Mouse (Mus musculus) forebrain, embryonic 14.5 days (tissue): ENCODE results near the gene Msi1. TPM values are rescaled to one million over a fixed set of nuclear protein-coding genes. Genes with fewer than 3 reads are reported as not detected.

Source experiments
- ATAC-seq: fragments of 200-750 bp; cut with Nextera tagmentation; 2 replicates; pipeline ENCODE4 v1.8.0; 2017; ENCODE audit warnings: mild to moderate bottlenecking, moderate library complexity
- DNase-seq: peaks from one replicate; pipeline ENCODE4 v3.0.0-alpha.2; 2015; ENCODE audit warnings: low spot score
- H3K27ac ChIP-seq: fragments of 300-500 bp; sonication (generic); 2 replicates; pipeline ENCODE4 v1.5.1; 2014; ENCODE audit warnings: low read depth, mild to moderate bottlenecking, control low read depth, low read length, moderate library complexity
- H3K27me3 ChIP-seq: fragments of 300-500 bp; sonication (generic); replicated peaks from 2 replicates; pipeline ENCODE4 v1.6.1; 2014; ENCODE audit warnings: low read length, control low read depth, mixed read lengths; ENCODE audit not compliant: control insufficient read depth, insufficient read depth
- H3K36me3 ChIP-seq: fragments of 300-500 bp; sonication (generic); 2 replicates; pipeline ENCODE4 v1.6.1; 2014; ENCODE audit warnings: low read length, control low read depth; ENCODE audit not compliant: control insufficient read depth, insufficient read depth
- H3K4me1 ChIP-seq: fragments of 300-500 bp; sonication (generic); 2 replicates; pipeline ENCODE4 v1.6.1; 2014; ENCODE audit warnings: antibody characterized with exemption, low read length, control low read depth; ENCODE audit not compliant: control insufficient read depth, insufficient read depth
- H3K4me2 ChIP-seq: fragments of 300-500 bp; sonication (generic); 2 replicates; pipeline ENCODE4 v1.6.1; 2014; ENCODE audit warnings: mild to moderate bottlenecking, control low read depth, low read length
- H3K4me3 ChIP-seq: fragments of 300-500 bp; sonication (generic); 2 replicates; pipeline ENCODE4 v1.5.1; 2014; ENCODE audit warnings: low read depth, low read length, control low read depth
- H3K9ac ChIP-seq: fragments of 300-500 bp; sonication (generic); 2 replicates; pipeline ENCODE4 v1.6.1; 2014; ENCODE audit warnings: mild to moderate bottlenecking, low read length, control low read depth, moderate library complexity
- H3K9me3 ChIP-seq: fragments of 300-500 bp; sonication (generic); replicated peaks from 2 replicates; pipeline ENCODE4 v1.6.1; 2016; ENCODE audit warnings: low read length, control low read depth, mixed read lengths; ENCODE audit not compliant: control insufficient read depth
- WGBS: fragments of 180-500 bp; shearing (Covaris S2); extraction: QIAGEN DNeasy Blood & Tissue Kit; methylation state at CpG from one replicate; pipeline ENCODE4 v1.1.7; 2014; 5-methylcytosine and 5-hydroxymethylcytosine counted together
- polyA plus RNA-seq: library from polyadenylated mRNA; unstranded; fragments of >200 nt; fragmentation: Nextera tagmentation; extraction: Ambion mirVana; gene quantifications from 2 replicates; pipeline ENCODE4 v1.2.1, GENCODE M21; 2014

Msi1 gene
- polyA plus RNA-seq, 1 experiment from 2014 or later = 63.3 TPM

DNA sequence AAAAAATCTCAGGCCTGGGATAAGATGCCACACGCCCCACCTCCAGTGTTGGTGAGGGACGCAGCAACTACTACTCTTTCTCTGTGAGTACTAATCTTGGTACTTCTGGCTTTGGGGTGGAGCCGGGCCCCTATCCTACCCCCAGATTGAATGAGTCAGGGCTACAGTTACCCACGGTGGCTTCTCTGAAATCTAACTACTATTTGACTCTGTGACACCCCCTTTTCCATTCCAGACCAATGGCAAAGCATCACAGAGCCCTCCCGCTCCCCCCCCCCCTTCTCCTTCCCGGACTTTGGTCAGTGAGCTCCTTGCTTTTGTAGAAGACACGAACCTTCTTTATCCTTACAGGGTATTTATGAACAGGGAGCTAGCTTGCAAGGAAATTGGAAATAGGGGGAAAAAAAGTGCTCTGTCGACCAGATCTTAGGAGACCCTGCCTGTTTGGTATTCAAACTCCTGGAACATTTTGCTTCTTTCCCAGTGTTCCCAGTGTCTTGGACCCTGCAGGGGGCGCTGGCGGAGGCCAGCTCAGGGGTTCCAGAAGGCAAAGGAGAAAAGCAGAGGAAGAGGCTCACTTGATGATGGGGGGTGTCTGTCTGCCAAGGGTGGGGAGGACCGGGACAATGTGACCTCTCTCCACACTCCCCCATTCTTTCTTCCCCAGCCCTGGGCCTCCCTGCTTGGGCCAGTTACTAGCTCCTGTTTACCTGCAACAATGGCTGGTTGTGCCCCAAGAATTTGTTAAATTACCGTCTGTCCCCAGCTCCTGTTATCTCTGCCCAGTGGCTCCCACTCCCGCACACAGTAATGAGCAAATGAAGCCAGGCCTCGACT lies 1.9 kb downstream of the Msi1 start:
- no peaks in the 10 kb centered on the region for H3K27me3 ChIP-seq
- 1% methylated on average over 14 of the region's 14 CpGs for WGBS
- peaks cover 53% of the 10 kb centered on the region for H3K4me1 ChIP-seq
- peak; percentile 6; the same call in 1 of the 2 replicates for ATAC-seq
- H3K27ac ChIP-seq = peak overlapping the region; percentile 100
- H3K36me3 ChIP-seq = peaks cover 36% of the 10 kb centered on the region
- H3K9me3 ChIP-seq = no peaks in the 10 kb centered on the region
- peak overlapping the region; percentile 99 for H3K4me3 ChIP-seq
- peak overlapping the region; percentile 100 for H3K9ac ChIP-seq
- peak; percentile 84 for DNase-seq
- peak overlapping the region; percentile 94 for H3K4me2 ChIP-seq

DNA sequence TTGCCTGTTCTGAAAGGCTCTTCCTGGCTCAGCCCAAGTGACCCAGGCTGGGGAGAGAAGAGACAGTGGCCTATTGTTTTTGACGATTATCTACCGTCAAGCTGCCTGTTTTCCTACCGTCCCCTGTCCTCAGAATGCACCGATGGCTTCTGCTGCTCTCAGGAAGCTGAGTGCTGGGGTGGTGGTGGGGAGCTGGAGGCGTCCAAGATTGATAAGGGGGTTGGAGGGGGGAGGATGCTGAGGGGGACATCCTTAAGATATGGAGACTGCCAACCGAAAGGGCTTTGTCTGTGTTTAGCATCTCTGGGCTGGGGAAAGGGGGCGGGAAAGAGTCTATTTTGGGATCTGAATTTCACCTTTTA lies 2.5 kb downstream of the Msi1 start:
- H3K4me1 ChIP-seq = peaks cover 56% of the 10 kb centered on the region
- H3K27me3 ChIP-seq = no peaks in the 10 kb centered on the region
- 4% methylated on average over 7 of the region's 7 CpGs for WGBS
- H3K9ac ChIP-seq = peak overlapping the region; percentile 100
- peak overlapping the region; percentile 100 for H3K27ac ChIP-seq
- H3K4me3 ChIP-seq = peak overlapping the region; percentile 99
- H3K36me3 ChIP-seq = peaks cover 39% of the 10 kb centered on the region
- DNase-seq (no peak), ATAC-seq (no peak)
- no peaks in the 10 kb centered on the region for H3K9me3 ChIP-seq
- peak overlapping the region; percentile 94 for H3K4me2 ChIP-seq

DNA sequence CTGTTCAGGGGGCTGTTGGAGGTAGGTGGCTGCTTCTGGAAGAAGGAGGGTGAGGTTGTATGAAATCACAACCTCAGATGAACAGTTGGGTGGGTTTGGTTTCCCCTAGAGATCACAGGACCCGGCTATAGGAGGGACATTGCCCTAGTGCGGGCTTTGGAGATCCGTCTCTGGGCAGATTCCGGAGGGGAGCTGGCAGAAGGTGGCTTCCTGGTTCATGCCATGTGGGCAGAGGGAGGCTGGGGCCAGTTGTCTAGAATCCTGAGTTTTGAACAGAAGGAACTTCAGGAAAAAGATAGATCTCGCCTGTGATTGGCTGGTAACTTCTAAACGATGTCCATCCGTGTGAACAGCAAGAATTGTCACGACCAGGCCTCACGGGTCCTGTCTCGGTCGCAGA lies 3.0 kb downstream of the Msi1 start:
- H3K9ac ChIP-seq = peak overlapping the region; percentile 100
- 24% methylated on average over 11 of the region's 11 CpGs for WGBS
- peaks cover 44% of the 10 kb centered on the region for H3K36me3 ChIP-seq
- peak overlapping the region; percentile 99 for H3K4me3 ChIP-seq
- H3K4me1 ChIP-seq = peaks cover 59% of the 10 kb centered on the region
- peak overlapping the region; percentile 100 for H3K27ac ChIP-seq
- ATAC-seq (no peak), DNase-seq (no peak)
- H3K9me3 ChIP-seq = no peaks in the 10 kb centered on the region
- peak overlapping the region; percentile 94 for H3K4me2 ChIP-seq
- H3K27me3 ChIP-seq = no peaks in the 10 kb centered on the region

DNA sequence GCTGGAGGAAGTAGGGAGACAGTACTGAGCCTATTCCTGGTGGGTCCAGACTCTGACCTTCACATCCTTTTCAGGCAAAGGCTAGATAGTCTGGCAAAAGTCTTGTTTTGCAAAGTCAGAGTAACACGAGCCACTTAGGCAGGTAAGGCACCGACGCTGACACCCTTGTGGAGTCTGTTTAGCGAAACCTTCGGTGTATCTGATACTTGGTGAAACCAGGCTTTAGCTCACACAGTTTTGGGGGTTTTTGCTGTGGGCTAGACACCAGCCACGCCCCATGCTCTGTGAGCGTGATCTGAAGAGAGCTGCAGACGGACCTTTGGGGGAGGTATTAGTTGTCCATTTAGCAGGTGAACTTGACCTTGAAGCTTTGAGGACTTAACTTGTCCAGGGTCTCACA lies 3.8 kb downstream of the Msi1 start:
- H3K27ac ChIP-seq = peak overlapping the region; percentile 100
- peak overlapping the region; percentile 94 for H3K4me2 ChIP-seq
- H3K9ac ChIP-seq = peak overlapping the region; percentile 100
- peaks cover 62% of the 10 kb centered on the region for H3K4me1 ChIP-seq
- WGBS = 52% methylated on average over 8 of the region's 8 CpGs
- no peak for DNase-seq
- H3K4me3 ChIP-seq = peak overlapping the region; percentile 99
- H3K9me3 ChIP-seq = no peaks in the 10 kb centered on the region
- peaks cover 51% of the 10 kb centered on the region for H3K36me3 ChIP-seq
- ATAC-seq = no peak
- no peaks in the 10 kb centered on the region for H3K27me3 ChIP-seq

DNA sequence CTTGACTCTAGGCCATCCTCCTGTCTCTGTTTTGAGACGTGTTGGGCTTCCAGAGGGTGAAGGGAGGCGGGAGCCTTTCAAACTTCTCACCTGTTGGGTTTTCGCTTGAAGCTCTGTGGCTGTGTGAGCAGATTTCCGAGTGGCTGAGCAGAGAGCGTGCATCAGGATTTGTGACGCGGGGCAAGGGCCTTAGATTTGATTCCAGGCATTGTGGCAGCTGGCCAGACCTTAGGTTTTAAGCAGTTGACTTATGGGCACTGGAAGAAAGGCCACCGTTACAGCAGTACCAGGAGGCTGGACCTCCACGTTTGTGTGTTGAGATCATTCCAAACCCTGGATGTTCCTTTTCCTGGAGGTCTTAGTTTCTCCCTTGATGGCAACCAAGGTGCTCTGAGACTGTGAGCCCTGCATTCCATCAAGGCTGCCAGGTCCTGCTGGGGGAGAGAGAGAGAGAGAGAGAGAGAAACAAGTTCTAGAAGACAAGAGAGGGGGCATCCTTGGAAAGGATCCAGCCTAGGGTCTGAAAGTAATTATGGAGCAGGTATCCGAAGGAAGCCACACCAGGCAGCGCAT lies 5.0 kb downstream of the Msi1 start:
- peaks cover 65% of the 10 kb centered on the region for H3K4me1 ChIP-seq
- no peaks in the 10 kb centered on the region for H3K9me3 ChIP-seq
- peaks cover 62% of the 10 kb centered on the region for H3K36me3 ChIP-seq
- no peak for DNase-seq
- peak overlapping the region; percentile 94 for H3K4me2 ChIP-seq
- 6% methylated on average over 11 of the region's 11 CpGs for WGBS
- H3K9ac ChIP-seq = peak overlapping the region; percentile 100
- H3K4me3 ChIP-seq = peak overlapping the region; percentile 99
- no peak for ATAC-seq
- H3K27me3 ChIP-seq = no peaks in the 10 kb centered on the region
- peak overlapping the region; percentile 100 for H3K27ac ChIP-seq

DNA sequence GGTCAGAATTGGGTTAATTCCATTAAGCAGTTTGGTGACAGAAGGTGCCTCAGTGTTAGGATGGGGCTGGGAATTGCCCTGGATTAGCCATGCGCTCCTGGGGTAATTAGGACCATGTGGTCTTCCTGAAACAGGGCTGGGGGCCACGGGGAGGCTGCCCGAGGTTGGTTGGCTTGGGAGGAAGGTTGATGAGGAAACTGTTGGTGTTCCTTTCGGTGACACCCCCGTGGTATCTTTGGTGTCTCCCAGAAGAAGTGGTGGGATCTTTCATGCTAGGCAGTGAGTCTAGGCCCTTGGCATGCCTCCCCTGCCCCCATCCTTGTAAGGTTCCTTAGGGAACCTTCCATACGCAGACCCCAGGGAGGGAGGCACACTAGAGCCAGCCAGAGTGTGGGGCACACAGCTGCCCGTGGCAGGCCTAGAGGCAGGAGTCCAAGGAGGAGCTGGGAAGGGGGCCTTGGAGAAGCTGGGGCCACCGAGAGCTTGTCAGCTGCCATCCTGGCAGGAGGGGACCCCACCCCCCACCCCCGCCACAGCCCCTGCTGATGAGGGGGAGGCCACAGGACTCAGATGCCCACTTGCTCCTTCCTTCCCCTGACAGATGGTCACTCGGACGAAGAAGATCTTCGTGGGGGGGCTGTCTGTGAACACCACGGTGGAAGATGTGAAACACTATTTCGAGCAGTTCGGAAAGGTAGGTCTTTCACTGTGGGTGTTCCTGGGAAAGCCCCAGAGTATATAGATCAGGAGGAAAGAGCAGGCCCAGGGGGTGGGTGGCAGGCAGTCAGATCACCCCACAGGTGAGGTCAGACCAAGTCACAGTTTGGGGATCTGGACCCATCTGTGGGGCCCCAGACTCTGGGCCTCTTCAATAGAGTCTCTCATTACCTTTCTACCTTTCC lies 5.7 kb downstream of the Msi1 start:
- peak; percentile 60 for DNase-seq
- no peak for ATAC-seq
- H3K27ac ChIP-seq = peak overlapping the region; percentile 100
- H3K4me3 ChIP-seq = peak overlapping the region; percentile 99
- peaks cover 70% of the 10 kb centered on the region for H3K36me3 ChIP-seq
- WGBS = 3% methylated on average over 15 of the region's 15 CpGs
- H3K4me1 ChIP-seq = peaks cover 65% of the 10 kb centered on the region
- no peaks in the 10 kb centered on the region for H3K9me3 ChIP-seq
- H3K4me2 ChIP-seq = peak overlapping the region; percentile 94
- H3K9ac ChIP-seq = peak overlapping the region; percentile 100
- no peaks in the 10 kb centered on the region for H3K27me3 ChIP-seq

DNA sequence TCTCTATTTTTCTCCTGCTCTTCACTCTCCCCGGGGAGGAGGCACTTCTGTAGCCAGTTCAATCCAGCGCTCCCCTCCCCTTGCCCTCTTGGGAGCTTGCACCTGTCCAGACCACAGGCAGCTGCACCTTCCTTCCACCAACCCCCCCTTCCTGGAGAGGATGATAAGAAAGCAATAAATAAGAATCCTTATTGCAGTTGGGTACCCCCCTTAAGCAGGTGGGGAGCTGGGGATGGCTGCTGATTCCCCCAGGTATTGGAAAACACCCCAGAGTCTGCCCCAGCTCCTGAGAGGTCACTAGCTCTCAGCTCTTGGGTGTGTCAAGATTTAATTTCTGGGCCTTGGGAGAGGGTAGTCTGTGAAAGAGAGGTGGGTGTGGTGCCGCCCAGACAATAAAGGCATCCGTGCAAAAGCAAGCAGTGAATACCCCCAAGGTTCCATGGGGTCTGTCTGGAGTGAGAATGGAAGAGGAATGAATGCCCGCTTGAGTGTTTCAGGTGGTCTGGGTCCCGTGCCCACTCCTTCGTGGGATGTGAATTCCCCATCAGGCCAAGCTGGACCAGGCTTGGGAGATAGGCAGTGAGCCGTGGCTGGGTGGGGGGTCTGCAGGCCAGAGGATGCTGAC lies 6.5 kb downstream of the Msi1 start:
- ATAC-seq = no peak; the same call in 1 of the 2 replicates
- Histone ChIP-seq H3K4me1 (peaks cover 65% of the 10 kb centered on the region), H3K36me3 (peaks cover 77% of the 10 kb centered on the region), H3K4me3 (peak overlapping the region; percentile 99), H3K27ac (peak overlapping the region; percentile 100), H3K9ac (peak overlapping the region; percentile 100), H3K4me2 (peak overlapping the region; percentile 94), H3K27me3 (no peaks in the 10 kb centered on the region), H3K9me3 (no peaks in the 10 kb centered on the region)
- no peak for DNase-seq
- 0% methylated on average over 8 of the region's 8 CpGs for WGBS

DNA sequence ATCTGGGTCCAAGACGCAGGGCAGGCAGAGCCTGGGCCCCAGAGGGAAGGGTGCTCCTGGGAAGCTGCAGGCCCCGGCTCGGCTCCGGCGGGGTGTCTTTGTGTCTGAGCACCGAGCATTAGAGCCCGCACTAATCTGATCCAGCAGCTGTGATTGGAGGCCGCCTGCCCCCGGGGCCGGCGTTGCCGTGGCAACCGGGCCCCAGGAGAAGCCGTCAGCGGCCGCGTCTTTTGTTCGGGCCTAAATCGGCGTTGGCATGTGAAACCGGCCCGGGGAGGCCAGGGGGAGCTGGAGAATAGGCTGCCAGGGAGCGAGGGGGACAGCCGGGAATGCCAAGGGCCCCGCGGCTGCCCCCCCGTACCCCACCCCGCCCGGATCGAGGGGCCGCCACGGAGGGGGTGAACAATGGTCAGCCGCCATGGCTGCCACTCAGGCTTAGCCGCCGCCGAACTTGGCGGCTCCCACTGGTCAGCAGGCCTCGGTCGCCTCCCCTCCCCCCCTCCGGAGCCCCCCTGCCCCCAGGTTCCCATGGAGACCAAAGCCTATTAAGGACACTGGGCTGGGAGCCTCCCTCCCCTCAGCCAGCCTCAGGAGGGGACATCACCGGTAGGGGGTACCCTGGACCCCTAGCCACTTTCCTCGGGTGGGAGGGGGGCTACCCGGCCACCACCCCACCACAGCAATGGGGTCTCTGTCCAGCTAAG lies 7.2 kb downstream of the Msi1 start:
- H3K9ac ChIP-seq = peak overlapping the region; percentile 100
- DNase-seq (peak; percentile 99), ATAC-seq (peak; percentile 92)
- peak overlapping the region; percentile 100 for H3K27ac ChIP-seq
- H3K27me3 ChIP-seq = no peaks in the 10 kb centered on the region
- peaks cover 85% of the 10 kb centered on the region for H3K36me3 ChIP-seq
- peak overlapping the region; percentile 99 for H3K4me3 ChIP-seq
- H3K9me3 ChIP-seq = no peaks in the 10 kb centered on the region
- 0% methylated on average over 43 of the region's 43 CpGs for WGBS
- H3K4me2 ChIP-seq = peak overlapping the region; percentile 94
- peaks cover 68% of the 10 kb centered on the region for H3K4me1 ChIP-seq
